Mouse (Mus musculus) heart, postnatal 36 days (tissue): ENCODE data around the gene Ak3. TPM values are rescaled to one million over a fixed set of nuclear protein-coding genes. Genes with fewer than 3 reads are reported as not detected.
A peak's percentile ranks its signal among the peaks of the same experiment; 100 is the strongest.

Source experiments
- DNase-seq, 2 experiments: peaks; one replicate each; pipeline ENCODE4 v3.0.0; 2021 to 2022
- intact Hi-C: fragments of 180-260 bp; cut with DNase I; formaldehyde crosslinking; loops from one replicate; pipeline ENCODE4 v1.15.1; 2025
- total RNA-seq, 2 experiments: library from RNA; stranded (reverse); gene quantifications; 2 replicates each; pipeline ENCODE4 v1.2.3; 2021

Ak3 gene
- total RNA-seq, 2 experiments from 2014 or later: 96.1 to 123 TPM

DNA sequence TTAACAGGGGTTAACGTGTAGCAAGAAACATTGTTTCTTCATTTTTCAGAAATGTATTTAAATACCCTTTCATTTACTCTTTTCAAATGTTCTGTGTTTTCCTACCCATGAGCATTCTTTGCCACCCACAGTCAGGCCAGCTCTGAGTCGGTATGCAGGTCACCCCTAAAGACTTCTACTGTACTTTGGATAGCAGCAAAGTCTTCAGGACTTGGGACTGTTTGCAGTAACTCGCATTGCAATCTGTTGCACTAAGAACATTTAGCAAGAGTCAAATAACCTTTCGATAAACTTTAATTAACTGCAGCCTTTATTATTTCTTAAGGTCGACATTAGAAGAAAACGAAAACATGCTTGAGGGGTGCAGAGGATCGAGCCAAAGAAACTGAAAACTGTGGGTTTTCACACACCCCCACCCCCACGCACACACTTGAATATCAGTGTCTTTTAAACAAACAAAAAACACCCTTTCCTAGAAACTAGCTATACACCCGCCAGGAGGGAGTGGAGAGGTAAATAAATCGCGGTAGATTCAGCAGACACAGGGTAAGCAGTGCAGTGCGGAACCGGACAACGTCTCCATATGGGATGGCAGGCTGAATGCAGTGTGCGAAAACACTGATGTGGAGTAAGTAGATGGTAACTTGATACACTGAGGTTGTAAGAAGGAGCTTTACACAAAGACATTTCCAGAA is 1.7 kb downstream of the Ak3 start:
- intact Hi-C loops: loop anchor here (2.0 kb wide), 1 partner anchor 55 kb away; the partner anchor contains the start of gene Cdc37l1
- DNase-seq: no peak

DNA sequence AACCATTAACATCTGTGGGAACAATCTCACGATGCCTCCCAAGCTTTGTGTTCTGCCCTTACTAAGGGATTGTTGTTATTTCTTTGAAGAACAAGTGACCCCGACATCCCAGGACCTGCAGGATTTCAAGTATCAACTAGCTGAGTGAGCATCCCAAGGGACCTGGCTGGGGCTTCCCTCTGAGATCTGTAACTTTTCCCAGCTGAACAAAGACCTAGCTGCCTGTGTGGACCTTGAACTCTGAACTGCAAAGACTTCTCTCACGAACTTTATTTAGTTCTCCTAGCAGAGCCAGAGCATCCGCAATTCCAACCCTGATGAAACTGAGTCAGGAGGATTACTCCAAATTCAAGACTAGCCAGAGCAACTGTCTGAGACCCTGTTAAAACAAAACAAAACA is 2.4 kb downstream of the Ak3 start:
- intact Hi-C loops: no loop called here
- DNase-seq: no peak

DNA sequence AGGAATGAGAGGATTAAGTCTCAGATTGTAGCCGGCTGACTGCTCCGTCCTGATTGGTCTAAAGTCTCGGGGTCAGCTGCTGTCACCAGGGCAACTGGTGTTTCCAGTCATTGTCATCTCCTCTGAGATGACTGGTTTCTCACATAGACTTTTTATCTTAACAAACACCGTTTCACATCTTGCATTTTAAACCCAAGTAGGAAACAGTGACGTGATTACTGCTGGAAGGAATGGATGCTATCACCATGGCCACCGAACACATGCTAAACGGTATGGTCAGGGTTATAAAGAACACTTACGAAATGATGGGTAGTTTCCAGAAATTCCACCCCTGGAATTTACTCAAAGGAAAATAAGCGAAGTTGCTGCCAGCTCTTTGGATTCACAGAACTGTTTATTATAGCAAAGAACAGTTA is 3.4 kb downstream of the Ak3 start:
- intact Hi-C loops: no loop called here
- DNase-seq: no peak

DNA sequence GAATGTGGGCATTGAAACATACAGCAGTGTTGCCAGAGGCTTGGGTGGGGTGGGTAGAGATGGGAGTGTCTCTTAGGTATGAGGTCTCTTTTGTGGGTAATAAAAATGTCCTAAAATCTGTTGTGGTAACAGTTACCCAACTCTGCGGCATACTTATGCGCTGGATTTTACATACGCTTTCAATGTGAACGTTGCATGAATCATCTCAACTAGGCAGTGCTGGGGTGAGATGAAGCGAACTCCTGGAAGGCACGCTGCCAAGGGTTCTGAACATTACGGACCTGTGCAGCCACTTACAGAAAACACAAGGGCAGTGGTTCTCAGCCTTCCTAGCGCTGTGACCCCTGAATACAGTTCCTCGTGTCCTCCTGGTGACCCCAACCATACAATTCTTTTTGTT is 5.1 kb downstream of the Ak3 start:
- DNase-seq: no peak
- intact Hi-C loops: no loop called here

DNA sequence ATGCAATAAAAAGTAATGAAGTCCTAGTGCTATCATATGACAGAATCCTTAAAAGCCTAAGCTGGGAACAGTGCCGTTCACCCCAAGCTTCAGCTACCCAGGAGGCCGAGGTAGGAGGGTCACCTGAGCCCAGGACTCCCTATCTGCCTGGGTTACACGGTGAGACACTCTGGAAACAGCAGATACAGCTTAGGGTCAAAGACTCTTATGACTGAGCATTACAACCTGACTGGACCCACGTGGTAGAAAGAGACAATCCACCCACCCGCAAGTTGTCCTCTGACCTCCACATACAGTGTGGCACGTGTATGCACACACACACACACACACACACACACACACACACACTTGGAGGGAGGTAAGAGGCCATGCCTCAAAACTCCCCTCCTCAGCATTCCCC is 5.6 kb downstream of the Ak3 start:
- intact Hi-C loops: no loop called here
- DNase-seq: no peak

DNA sequence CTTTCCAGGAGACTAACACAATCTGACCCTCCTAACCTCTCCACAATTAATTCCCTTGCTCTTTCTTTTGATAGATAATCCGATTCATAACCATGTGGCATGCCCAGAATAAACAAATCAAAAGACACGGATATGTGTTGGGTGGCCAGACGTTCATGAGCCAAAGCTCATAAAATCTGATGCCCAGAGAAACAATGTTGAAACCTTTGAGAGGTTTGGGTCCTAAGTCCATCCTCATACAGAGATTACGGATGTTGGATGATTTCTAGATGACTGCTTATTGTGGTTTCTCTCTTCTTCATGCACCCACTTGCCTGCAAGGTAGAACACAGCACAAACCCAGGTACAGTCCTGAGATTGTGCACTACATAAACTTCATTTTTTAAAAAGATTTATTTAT is 7.6 kb downstream of the Ak3 start:
- intact Hi-C loops: no loop called here

DNA sequence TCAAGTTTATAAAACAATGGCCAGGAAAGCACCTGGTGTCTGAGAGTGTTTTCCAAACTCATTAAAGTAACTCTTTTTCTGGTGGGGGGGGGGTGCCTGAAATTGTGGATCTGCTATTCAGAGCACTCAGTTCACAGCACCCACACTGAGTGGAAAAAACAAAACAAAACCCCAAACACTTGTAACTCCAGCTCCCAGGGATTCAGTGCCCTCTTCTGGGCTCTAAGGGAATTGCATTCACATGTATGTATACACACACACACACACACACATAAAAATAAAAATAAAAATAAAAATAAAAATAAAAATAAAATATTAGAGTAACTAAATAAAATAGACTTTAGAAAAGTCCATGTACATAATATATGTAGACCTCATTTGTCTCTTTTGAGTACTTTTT is 8.4 kb downstream of the Ak3 start:
- no peak for DNase-seq
- intact Hi-C loops: no loop called here

More for the DNA sequence above, 7.6 kb downstream of the Ak3 start:
- DNase-seq: no peak

DNA sequence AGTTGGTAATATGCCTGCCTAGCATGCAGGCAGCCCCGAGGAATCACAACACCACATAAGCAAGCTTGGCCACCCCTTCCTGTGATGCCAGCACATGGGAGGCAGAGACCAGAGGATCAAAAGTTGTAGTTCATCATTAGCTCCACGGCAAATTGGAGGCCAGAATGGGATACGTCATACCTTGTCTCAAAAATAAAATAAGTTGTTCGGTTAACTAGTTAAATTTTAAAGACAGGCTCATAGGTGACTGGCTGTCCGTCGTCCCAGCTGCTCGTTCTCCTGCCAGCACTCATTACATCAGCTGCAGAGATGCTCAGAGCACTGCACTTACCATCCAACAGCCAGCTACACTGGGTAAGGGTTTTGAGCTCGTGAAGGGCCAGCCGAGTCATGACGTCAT is 10.2 kb downstream of the Ak3 start:
- DNase-seq: no peak
- intact Hi-C loops: no loop called here

DNA sequence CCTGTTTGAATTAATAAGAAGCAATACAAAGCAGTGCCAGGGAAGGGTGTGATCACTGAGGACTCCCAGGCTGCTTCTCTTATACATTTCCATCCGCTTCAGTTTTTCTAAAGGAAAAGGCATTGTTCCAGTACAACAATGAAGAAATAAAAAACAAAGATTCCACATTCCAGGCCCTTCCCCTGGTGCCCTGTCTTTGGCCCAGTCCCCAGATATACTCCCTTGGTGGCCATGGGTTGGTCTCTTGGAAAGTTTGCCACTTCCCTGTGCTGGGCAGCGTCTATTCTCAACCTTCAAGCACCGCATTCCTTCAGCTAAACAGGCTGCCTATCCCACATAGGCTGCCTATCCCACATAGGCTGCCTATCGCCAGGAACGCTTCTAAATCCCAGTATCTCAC is 10.7 kb downstream of the Ak3 start:
- intact Hi-C loops: no loop called here
- DNase-seq: no peak

DNA sequence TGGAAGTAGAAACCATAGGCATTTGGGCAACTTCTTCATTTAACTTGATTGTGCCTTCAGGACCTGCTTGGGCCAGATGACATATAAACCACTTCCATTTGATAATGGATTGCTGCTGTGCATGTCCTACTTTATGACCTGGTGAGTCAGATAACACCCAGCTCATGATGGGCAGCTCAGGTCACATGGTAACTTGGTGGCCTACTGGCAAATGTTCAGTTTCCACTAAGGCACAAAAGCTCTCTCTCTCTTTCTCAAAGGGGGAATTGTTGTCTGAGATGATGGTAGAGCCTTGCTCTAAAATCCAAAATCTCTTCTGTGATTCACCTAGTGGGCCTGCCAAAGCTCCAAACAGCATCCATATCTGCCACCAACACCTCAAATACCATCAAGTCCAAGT is 15.1 kb downstream of the Ak3 start:
- intact Hi-C loops: no loop called here
- DNase-seq: no peak

DNA sequence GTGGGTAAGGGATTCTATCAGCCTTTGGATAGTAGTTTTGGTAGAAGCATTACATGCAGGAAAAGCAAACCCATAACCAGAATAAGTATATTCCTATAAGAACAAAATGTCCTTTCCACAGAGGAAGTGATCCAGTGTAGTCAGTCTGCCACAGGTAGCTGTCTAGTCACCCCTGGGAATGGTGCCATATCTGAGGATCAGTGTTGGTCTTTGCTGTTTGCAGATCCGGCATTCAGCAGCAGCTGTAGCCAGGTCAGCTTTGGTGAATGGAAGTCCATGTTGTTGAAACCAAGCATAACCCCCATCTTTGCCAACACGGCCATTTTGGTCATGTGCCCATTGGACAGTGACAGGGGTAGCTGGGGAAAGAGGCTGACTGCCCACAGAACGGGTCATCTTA is 16.0 kb downstream of the Ak3 start:
- intact Hi-C loops: no loop called here
- no peak for DNase-seq

DNA sequence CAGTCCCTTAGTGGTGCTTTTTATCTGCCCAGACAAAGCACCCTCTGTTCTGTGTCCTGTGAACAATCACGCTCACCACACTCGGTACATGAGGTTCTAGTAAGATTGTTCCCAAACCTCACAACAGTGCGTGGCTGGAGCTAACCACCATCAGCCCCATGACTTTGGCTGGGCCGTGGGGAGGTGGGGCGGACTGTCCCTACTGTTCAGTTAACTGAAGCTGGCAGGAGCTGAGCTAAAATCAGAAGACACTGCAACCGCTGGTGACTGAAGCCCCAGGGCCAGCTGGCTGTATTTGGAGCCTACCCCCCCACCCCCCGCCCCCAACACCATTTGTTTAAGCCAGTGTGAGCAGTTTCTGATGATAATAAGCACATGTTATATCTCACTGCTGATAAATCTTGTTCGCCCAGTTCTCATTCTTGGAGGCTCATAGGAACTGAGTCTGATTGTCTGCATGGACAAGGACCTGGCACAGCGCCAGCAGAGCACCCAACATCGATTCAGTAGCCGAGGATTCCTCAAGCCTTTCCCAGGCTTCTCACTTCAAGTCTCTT is 23.3 kb downstream of the Ak3 start:
- intact Hi-C loops: no loop called here
- peak; percentile 42 to 43 for DNase-seq

DNA sequence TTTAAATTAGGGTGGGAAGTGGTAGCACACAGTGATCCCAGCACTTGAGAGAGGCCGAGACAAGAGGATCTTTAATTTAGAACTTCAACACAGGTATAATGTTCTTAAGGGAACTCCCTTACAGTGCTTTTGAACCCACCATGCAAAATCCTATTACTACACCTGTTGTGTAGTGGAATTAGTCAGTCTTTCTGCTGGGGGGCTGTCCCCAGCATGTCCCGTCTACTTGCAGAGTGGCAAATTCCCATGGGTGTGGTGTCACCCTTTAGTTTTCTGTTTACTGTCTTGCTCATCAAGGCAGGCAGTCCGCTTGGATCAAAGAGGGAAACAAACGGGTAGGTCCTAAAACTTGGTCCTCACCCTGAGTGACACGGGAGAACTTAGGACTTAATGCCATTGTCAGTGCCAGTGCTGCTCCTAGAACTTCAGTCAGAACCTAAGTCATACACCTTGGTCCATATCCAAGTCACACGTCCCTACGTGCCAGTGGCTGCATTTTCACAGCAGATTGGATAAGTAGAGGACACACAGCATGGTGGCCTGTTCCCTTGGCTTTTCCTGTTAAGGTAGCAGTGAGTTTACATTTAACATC is 25.9 kb downstream of the Ak3 start:
- intact Hi-C loops: loop anchor here (2.0 kb wide), 1 partner anchor 31 kb away; the partner anchor contains the start of gene Cdc37l1
- DNase-seq: no peak

DNA sequence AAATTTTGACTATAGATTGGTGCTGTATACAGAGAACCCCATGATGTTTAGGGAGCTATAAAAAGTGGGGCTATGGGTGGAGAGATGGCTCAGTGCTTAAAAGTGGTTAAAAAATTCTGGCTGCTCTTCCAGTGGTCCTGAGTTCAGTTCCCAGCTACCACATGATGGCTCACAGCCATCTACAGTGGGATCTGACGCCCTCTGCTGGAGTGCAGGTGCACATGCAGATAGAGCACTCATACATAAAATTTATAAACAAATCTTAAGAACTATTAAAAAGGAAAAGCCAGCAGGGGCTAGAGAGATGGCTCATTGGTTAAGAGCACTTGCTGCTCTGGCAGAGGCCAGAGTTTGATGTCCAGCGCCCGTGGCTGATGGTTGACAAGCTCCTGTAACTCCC is 28.1 kb downstream of the Ak3 start:
- intact Hi-C loops: no loop called here
- DNase-seq: no peak

DNA sequence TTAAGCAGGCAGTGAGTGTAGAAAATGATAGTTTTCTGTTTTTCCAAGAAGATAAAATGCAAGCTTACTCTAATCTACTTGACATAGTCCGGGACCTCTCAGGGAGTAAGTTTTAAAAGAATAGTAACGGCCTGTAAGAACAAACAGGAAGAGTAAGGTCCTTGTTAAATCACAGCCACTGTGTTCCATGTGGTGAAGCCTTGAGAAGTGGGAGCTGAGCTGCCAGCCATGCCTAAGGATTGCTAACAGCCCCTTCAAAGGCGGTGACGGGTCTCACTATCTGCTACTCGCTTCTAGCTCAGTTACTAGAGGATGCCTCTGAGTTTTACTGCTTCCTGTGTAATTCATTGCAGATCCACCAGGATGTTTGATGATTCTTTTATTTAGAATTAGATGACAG is 31.0 kb downstream of the Ak3 start:
- intact Hi-C loops: no loop called here

DNA sequence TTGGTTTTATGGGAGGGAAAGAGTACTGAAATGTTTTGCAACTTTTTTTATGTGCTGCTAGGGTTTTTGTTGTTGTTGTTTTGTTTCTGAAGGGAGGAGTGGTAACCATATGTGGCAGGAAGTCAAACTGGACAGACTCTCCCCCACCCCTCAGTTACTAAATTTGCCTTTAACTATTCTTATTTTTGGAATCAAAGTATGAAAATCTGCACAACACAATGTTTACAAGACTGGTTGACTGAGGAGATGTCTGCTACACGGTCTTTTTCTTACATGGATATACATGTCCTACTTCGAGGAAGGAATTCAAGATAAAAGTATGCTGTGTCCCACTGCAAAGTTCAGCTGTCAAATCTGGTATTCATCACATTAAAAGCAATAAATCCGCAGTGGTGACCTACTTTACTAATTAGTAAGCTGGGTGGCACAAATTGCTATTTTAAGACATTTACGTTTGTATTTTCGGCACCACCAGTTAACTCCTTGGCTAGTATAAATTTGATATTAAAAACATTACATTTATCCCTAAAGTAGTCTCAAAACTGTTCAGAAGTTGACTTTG is 31.5 kb downstream of the Ak3 start:
- intact Hi-C loops: no loop called here
- no peak for DNase-seq

More for the DNA sequence above, 31.0 kb downstream of the Ak3 start:
- no peak for DNase-seq

DNA sequence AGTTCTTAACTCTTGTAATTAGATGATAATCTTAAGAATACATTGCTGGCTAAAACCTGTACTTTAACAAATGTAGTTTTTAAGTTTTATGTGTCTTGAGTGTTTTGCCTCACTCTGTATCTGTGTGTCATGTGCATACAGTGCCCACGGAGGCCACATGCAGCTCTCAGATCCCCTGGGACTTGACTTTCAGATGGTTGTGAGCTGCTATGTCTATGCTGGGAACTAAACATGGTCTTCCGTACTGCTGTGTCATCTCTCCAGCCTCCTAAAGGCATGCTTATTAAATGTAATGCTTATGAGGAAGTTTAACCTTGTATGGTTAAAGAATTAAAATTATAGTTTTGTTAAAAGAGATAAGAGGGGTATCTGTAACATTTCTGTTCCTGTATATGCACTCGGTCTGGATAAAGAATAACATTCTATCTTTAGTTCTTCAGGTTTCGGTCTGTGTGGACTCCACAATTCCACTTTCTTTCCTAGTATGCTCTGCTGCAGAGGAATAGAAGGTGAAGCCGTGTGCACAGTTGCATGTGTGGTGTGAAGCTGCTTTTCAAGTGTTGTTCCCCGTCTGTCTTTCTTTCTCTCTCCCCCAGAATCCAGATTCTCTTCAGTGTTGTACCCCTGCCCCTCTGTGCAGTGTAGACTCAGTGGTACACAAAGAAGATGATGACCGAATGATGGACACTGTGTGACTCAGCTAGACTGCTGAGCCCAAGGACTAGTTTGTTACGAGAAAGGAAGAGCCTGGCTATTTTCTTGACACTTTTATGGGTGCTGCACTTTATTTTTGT is 32.2 kb downstream of the Ak3 start:
- DNase-seq: no peak
- intact Hi-C loops: no loop called here

DNA sequence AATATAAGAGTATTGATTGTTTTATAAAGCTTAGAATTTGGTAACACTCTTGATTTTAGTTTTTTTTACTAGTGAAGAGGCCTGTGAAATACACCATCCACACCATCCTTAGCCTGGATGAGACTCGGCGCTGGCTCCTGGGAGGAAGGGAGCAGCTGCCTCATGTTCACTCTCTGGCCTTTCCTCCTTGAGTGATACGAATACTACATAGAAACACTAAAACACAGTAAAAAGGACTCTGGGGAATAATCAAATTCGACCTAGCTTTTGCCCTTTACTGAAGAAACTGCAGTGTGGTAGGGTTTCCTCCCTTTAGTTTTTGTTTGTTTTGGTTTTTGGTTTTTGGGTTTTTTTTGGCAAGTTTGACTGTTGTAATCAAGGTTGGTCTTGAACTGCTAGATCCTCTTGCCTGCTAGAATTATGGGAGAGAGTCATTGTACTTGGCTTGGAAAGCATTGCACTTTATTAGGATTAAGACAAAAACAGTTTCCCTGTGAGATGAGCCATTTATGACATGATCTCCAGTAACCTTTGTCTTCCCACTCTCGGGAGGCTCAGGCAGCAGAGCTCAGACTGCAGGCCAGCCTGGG is 33.2 kb downstream of the Ak3 start:
- intact Hi-C loops: no loop called here
- DNase-seq: no peak

DNA sequence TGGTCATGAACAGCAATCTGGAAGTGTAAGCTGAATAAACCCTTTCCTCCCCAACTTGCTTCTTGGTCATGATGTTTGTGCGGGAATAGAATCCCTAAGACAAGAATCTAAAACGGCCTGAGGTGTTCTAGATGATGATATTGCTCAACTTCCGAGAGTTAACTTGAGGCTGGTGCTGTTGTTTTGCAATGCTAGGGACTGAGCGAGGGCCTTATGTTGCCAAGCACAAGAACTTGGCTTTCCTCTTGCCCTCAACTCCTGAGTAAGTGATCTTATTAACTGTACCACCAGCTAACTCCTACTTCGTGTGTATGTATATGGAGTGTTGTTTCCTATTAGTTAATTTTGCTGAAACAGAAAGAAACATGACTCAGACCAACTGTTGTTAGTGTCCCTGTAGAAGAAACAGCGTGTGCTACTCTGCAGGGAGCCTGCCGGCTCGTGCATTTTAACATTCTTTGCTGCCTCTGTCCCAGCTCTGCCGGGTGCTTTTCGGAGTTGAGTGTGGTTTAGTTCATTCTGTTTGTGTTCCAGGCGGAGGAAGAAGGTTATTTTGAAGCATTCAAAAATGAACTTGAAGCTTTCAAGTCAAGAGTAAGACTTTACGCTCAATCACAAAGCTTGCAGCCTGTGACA is 36.3 kb downstream of the Ak3 start:
- no peak for DNase-seq
- intact Hi-C loops: no loop called here

DNA sequence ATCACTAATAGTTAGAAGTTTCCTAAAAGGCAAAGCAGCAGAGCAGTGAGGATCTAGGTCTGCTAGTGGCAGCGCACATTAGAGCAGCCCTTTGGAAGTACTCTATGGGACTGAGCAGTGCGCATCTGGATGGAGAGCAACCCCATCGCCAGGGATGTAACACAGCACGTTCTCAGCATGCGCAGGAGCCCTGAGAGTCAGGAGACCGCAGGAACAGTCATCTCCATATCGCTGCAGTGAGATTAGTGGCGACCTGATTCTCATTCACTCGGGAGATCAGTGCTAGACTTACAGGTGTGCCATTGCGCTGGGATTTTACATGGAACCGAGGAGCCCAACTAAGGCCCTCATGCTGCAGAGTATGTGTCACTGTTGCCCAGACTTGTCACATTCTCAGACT is 38.7 kb downstream of the Ak3 start:
- intact Hi-C loops: no loop called here
- DNase-seq: no peak
